Mouse (Mus musculus) R1 (cell line): ENCODE results near the gene Oxt.
A peak's percentile ranks its signal among the peaks of the same experiment; 100 is the strongest.
"Not testable (repeated sequence)": the region's sequence is repeated elsewhere in the genome, so short reads cannot be mapped to it uniquely, and the experiment has no call there.

Experiments
- DNase-seq: peaks from one replicate; pipeline ENCODE4 v3.0.0-alpha.2; 2018; ENCODE audit warnings: low read depth, low spot score

Oxt gene

GRCm38 (mm10) chr2:130575873-130576272 is at the start of gene Oxt:
Gene Oxt (plus strand): TSS chr2:130576173.
- DNase-seq = no peak

GRCm38 (mm10) chr2:130528457-130528856 is 47.5 kb upstream of the Oxt start:
- no peak for DNase-seq

- no peak for DNase-seq
Measured at GRCm38 (mm10) chr2:130529290-130529689, 46.7 kb upstream of the Oxt start.

- DNase-seq = no peak
Measured at GRCm38 (mm10) chr2:130529925-130530324, 46.0 kb upstream of the Oxt start.

- DNase-seq = no peak
Measured at GRCm38 (mm10) chr2:130532201-130532600, 43.8 kb upstream of the Oxt start.

- no peak for DNase-seq
Measured at GRCm38 (mm10) chr2:130535017-130535416, 41.0 kb upstream of the Oxt start.

GRCm38 (mm10) chr2:130536890-130537289 is 39.1 kb upstream of the Oxt start:
- no peak for DNase-seq

GRCm38 (mm10) chr2:130538876-130539546 is 37.0 kb upstream of the Oxt start:
- DNase-seq = peak; percentile 11

- DNase-seq = no peak
Measured at GRCm38 (mm10) chr2:130540266-130540665, 35.7 kb upstream of the Oxt start.

GRCm38 (mm10) chr2:130546957-130547356 is 29.0 kb upstream of the Oxt start:
- DNase-seq = no peak

GRCm38 (mm10) chr2:130554841-130555240 is 21.1 kb upstream of the Oxt start:
- DNase-seq = no peak

GRCm38 (mm10) chr2:130556292-130556691 is 19.7 kb upstream of the Oxt start:
- no peak for DNase-seq

- no peak for DNase-seq
Measured at GRCm38 (mm10) chr2:130557462-130557861, 18.5 kb upstream of the Oxt start.

GRCm38 (mm10) chr2:130558015-130558414 is 18.0 kb upstream of the Oxt start:
- peak; percentile 33 for DNase-seq

- peak; percentile 98 for DNase-seq
Measured at GRCm38 (mm10) chr2:130563212-130564055, 12.5 kb upstream of the Oxt start, which contains the start of gene Mrps26. Gene Mrps26 (plus strand): TSS chr2:130563742.

- peak; percentile 28 for DNase-seq
Measured at GRCm38 (mm10) chr2:130564063-130564462, 11.9 kb upstream of the Oxt start.

- no peak for DNase-seq
Measured at GRCm38 (mm10) chr2:130564983-130565382, 11.0 kb upstream of the Oxt start.

GRCm38 (mm10) chr2:130568921-130569320 is 7.1 kb upstream of the Oxt start:
- DNase-seq = no peak

GRCm38 (mm10) chr2:130569926-130570325 is 6.0 kb upstream of the Oxt start:
- DNase-seq = no peak

- DNase-seq = no peak
Measured at GRCm38 (mm10) chr2:130574960-130575359, 1.0 kb upstream of the Oxt start.

- not testable (repeated sequence) for DNase-seq
Measured at GRCm38 (mm10) chr2:130576564-130576963, 591 bp downstream of the Oxt start.

GRCm38 (mm10) chr2:130577021-130577420 is 1.0 kb downstream of the Oxt start:
- no peak for DNase-seq

GRCm38 (mm10) chr2:130577632-130578031 is 1.7 kb downstream of the Oxt start:
- peak; percentile 35 for DNase-seq
